Mouse (Mus musculus) megakaryocyte-erythroid progenitor cell, adult 5-6 weeks (primary cell): ENCODE results near the gene Pmch. TPM values are rescaled to one million over a fixed set of nuclear protein-coding genes. Genes with fewer than 3 reads are reported as not detected.

Source experiments
- ATAC-seq: replicated peaks from 2 replicates; pipeline ENCODE4 v1.8.0; 2016; ENCODE audit warnings: mild to moderate bottlenecking, inconsistent platforms; ENCODE audit not compliant: severe bottlenecking, poor library complexity, low FRiP score, low TSS enrichment
- total RNA-seq, 2 experiments: library from RNA; stranded (forward) in 1 of 2; stranded (reverse) in 1 of 2; fragments of 200-1000, 215-1000 nt in 1 of 2; fragments of >200 nt in 1 of 2; fragmentation: Nextera tagmentation in 1 of 2; gene quantifications; 2 replicates each; pipeline ENCODE4 v1.2.3; 2014 to 2017

Pmch gene
- total RNA-seq (2014; fragmentation: Nextera tagmentation) = not detected in 2 replicates
- total RNA-seq (2017) = not detected in 2 replicates

DNA sequence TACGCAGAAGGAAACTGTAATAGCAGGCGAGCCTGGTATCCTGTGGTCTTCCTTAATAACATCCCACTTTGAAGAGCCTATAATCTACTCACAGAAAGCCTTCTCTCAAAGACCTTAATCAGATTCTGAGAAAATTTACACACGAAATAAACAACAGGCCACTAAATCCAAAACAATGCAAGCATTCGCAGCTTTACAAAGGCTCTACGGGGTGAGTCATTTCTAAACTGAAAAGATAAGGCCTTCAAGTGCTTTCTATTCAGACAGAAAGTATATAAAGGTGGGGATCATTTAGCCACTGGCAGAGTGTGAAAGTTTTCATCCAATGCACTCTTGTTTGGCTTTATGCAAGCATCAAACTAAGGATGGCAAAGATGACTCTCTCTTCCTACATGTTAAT is at the start of gene Pmch:
Gene Pmch (plus strand): TSS at position 301 of the 400 bp plus-strand sequence.
- no peak for ATAC-seq

DNA sequence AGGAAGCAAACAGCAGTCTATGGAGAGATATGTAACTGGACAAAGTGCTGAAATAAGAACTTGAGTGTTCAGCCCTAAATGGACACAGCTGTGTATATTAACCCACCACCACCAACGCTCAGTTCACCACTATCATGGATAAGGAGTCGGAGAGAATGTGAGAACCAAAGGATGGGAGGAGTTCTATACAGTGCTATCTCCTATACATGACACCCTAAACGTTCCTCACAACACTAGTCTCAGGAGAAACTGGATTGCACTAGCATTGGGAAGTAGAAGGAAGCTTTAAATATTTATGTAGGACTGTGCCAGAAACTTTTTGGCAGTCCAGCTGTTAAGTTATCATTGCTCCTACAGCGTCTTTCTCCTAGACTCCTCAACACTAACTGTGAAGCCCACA is 46.6 kb upstream of the Pmch start:
- ATAC-seq = no peak

DNA sequence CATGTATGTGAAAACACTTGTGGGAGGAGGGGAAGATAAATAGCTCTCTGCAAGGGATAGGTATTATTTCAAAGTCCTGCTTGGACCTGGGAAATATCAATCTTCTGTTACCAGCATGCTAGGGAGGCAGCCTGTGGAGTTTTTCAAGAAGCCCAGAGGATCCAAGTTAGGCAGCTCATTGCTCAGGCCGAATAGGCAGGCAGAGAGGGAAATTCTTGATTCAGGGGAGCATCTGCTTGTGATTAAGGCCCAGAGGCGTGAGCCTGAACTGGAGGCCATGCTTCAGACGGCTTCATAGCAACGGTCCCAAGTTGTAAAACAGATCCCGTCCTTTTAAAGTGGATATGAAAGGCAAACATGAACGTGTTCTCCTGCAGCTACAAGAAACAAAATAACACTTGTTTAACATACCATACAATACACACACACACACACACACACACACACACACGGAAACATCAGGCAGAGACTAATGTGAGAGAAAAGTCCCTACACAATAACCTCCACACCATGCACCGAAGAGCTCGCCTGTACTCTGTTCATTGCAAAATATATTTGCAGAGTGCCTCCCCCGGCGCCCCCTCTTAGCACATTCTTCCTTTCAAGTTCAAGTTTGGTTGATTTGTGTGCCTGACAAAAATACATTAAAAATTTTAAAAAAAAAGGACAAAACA is 44.6 kb upstream of the Pmch start:
- no peak for ATAC-seq

DNA sequence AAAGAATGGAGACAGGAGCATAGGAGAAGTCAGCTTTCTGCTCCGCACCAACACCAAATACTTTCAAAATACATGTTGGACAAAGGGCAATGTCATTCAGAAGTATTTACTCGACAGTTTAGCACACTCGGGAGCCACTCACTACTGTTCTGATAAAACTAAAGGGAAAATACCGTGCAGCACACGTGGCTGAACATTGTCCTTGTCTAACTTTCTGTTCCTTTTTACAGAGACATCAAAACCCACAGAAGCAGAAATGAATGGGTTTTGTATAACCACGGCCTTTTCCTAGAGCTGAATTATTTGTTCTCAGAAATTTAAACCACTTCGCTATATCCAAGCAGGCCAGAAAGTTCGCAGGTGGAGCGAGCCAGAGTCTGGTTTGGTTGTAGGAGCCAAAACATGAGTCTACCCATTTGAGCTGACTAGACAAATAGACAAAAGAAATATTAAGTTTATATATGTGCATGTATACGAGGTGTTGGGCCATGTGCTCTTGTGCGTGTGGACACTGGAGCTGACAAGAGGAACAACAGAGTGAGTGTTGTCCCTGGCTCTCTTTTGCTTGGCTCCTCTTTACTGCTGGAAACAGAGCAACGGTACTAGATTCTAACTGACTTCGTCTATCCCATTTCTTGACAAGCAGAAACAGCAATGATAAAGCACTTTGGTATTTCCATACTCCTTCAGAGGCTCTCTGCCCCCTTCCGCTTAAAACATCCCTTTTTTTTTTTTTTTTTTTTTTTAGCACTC is 36.5 kb upstream of the Pmch start:
- ATAC-seq = no peak

DNA sequence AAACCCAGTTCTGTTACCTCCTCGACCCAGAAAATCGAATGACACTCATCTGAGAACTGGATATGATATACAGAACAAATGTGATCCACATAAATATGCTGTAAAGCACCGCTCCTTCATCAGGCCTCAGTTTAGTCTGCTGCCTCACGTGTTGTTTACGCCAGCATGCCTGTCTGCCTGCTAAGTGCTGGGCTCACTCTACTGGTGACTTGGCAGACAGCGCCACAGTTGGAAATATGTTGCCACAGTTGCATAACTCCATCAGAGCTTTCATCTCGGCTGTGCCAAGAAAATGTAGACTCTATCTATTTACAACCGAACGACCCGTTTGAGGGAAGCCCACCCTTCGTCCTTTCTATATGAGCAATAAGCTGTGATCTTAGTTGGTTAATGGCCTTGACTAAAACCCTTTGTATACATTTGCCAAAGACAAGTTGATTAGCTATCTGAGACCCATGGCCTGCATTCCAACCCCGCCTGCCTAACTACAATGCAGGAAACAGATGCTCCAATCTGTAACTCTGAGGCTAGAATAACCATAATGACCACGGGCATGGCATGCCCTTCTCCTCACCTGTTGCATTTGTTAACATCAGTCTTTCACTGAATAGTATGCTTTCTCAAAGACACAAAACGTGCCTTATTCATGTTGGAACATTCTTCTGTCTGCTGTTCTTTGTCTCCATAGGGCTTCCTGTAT is 33.8 kb upstream of the Pmch start:
- ATAC-seq = no peak

DNA sequence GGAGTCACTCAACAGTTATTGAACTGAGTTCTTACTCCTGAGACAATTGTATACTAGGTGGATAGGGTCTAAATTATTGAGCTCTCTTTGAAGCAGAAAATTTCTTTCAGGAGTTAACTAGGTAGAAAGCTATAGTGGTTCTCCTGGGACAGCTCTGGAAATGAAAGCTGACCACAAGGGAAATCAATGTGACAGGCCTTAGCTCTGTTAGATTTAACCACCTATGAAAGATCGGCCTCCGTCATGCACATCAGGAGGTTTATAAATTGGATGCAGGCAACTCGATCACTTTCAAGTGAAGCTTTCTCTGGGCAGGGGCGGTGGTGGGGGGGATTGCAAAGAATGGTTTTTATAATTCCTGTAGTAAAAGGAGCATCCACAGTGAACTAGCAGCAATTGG is 27.4 kb upstream of the Pmch start:
- no peak for ATAC-seq

DNA sequence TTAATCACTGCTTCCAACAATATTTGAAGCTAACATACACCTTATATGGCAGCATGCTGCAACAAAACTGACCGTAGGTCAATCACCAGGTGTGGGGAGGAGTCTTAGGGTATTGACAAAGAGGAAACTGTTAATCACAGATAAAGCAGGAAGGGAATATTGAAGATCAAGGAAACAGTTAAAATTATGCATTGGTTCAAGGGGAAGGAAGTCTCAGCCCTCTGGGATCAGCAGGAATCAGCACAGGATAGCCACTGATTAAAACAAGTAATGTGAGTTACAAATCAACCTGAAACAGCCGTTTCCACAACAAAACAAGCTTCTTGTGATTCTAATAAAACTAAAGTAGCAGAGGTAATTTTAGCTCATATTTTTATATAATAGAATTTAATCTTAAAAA is 26.0 kb upstream of the Pmch start:
- ATAC-seq = no peak

DNA sequence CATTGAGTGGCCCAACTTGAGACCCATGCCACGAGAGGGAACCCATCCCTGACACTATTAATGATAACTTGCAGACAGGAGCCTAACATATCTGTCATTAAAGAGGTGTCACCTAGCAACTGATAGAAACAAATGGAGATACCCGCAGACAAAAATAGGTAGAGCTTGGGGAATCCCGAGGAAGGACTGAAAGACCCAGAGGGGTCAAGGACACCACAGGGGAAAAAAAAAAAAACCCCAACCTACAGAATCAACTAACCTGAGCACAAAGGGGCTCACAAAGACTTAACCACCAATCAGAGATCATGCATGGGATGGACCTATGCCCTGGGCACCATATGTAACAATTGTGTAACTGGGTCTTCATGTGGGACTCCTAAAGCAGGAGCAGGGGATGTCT is 23.5 kb upstream of the Pmch start:
- no peak for ATAC-seq

DNA sequence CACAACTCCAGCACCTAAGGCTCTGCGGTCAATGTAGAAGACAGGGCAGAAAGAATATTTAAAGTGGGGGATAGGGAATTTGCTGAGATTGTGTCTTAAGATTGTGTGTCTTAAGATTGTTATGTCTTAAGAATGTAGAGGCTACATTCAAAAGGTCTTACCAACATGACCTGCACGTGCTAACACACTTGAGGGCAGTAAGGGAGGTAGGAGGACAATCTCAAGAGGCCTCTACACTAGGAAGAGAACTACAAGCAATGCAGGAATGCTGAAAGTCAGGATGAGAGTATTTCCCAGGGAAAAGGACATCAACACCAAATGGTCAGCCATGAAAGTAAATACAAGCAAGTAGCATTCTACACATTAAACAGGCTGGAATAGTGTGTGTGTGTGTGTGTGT is 15.3 kb downstream of the Pmch start:
- no peak for ATAC-seq

DNA sequence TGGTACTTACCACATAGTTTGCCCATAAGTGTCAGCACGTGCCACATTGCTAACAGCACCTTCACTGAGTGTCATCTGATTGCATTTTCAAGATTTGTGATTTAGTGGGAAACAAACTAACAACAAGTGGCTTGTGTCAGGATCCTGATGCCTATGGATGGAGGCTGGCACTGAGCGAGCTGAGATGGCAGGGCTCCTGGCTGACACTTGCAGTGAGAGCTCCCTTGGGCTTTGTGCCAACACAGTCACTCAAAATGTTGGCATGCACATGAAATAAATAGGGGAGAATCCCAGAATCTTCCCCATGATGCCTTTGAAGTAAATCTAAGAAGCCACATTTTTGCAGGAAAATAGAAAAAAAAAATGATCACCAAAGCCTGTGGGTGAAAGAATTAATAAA is 22.4 kb downstream of the Pmch start:
- ATAC-seq = no peak

DNA sequence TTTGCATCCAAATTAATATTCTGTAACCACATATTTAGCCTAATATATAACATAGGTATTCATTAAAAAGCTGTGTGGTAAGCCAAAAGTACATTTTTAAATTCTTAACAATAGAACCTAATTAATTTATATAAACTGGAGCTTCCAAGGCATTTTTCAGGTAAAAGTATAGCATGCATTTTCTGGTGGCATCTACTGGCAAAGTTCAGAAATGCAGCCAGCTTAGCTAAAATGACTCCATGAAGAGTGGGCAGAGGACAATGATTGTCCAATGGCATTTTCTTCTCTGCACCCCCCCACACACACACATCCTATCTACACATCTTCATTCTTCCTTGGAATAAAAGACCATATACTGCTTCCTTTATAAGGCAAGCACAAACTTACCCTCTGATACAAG is 28.8 kb downstream of the Pmch start:
- ATAC-seq = no peak

DNA sequence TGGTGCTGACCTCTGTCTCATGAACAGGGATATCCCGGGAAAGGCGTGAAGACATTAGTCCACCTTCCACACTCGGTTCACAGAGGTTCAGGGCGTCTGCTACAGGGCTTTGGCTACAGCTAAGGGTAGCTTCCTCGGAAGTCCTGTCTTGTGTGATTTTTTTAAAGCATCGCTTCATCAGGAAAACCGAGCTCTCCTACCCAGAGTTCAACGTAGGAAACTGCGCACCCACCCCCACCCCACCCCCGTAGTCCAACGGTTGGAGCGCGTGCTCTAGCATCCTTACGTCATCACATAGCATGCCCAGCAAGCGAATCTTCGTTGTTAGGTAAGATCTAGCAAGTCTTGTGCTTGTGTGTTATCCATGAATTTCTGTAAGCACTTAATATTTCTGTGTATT is 44.8 kb downstream of the Pmch start:
- ATAC-seq = no peak

Other genes with a start within 250 kb of the Pmch start
- not detected in 2 replicates for gene Igf1, start 232.8 kb upstream of the Pmch start, total RNA-seq (2014; fragmentation: Nextera tagmentation)
- not detected in 2 replicates for gene Igf1, start 232.8 kb upstream of the Pmch start, total RNA-seq (2017)
- gene Parpbp, start 55.9 kb downstream of the Pmch start, total RNA-seq (2014; fragmentation: Nextera tagmentation) = 12.6 and 22.4 TPM in 2 replicates
- 15.8 and 28.6 TPM in 2 replicates for gene Parpbp, start 55.9 kb downstream of the Pmch start, total RNA-seq (2017)
- gene Nup37, start 55.9 kb downstream of the Pmch start, total RNA-seq (2014; fragmentation: Nextera tagmentation) = 39.6 and 50.6 TPM in 2 replicates
- gene Nup37, start 55.9 kb downstream of the Pmch start, total RNA-seq (2017) = 67.1 and 72.9 TPM in 2 replicates
- gene Washc3, start 110.0 kb downstream of the Pmch start, total RNA-seq (2014; fragmentation: Nextera tagmentation) = 35.0 and 69.9 TPM in 2 replicates
- 21.4 and 33.3 TPM in 2 replicates for gene Washc3, start 110.0 kb downstream of the Pmch start, total RNA-seq (2017)